Mouse (Mus musculus) hindbrain, postnatal 0 days (tissue): ENCODE data around the gene Fam124b. TPM values are rescaled to one million over a fixed set of nuclear protein-coding genes. Genes with fewer than 3 reads are reported as not detected.

Source experiments
- ATAC-seq: fragments of 200-750 bp; cut with Nextera tagmentation; 2 replicates; pipeline ENCODE4 v1.8.0; 2017; ENCODE audit warnings: mild to moderate bottlenecking, moderate TSS enrichment, moderate library complexity
- DNase-seq: peaks from one replicate; pipeline ENCODE4 v3.0.0-alpha.2; 2015; ENCODE audit warnings: low spot score
- H3K27ac ChIP-seq: fragments of 300-500 bp; sonication (generic); 2 replicates; pipeline ENCODE4 v1.5.1; 2014; ENCODE audit warnings: mild to moderate bottlenecking
- H3K27me3 ChIP-seq: fragments of 300-500 bp; sonication (generic); 2 replicates; pipeline ENCODE4 v1.6.1; 2014; ENCODE audit warnings: low read length, mixed read lengths; ENCODE audit not compliant: insufficient read depth
- H3K36me3 ChIP-seq: fragments of 300-500 bp; sonication (generic); 2 replicates; pipeline ENCODE4 v1.6.1; 2014; ENCODE audit warnings: low read length, mixed read lengths; ENCODE audit not compliant: insufficient read depth
- H3K4me1 ChIP-seq: fragments of 300-500 bp; sonication (generic); 2 replicates; pipeline ENCODE4 v1.6.1; 2014; ENCODE audit warnings: antibody characterized with exemption, low read length, mixed read lengths; ENCODE audit not compliant: insufficient read depth
- H3K4me2 ChIP-seq: fragments of 300-500 bp; sonication (generic); 2 replicates; pipeline ENCODE4 v1.6.1; 2014; ENCODE audit warnings: low read depth, mild to moderate bottlenecking, low read length, moderate library complexity, mixed read lengths
- H3K4me3 ChIP-seq: fragments of 300-500 bp; sonication (generic); 2 replicates; pipeline ENCODE4 v1.5.1; 2014; ENCODE audit warnings: low read length
- H3K9ac ChIP-seq: fragments of 300-500 bp; sonication (generic); replicated peaks from 2 replicates; pipeline ENCODE4 v1.6.1; 2014; ENCODE audit warnings: mild to moderate bottlenecking, low read length, moderate library complexity, mixed read lengths
- H3K9me3 ChIP-seq: fragments of 300-500 bp; sonication (generic); 2 replicates; pipeline ENCODE4 v1.6.1; 2016; ENCODE audit warnings: low read length, mixed read lengths
- CTCF ChIP-seq: IDR thresholded peaks from 2 replicates; pipeline ENCODE4 v1.5.1; 2016; ENCODE audit warnings: antibody characterized with exemption, control low read depth, low read depth
- WGBS: fragments of 180-500 bp; shearing (Covaris S2); extraction: QIAGEN DNeasy Blood & Tissue Kit; methylation state at CpG from one replicate; pipeline ENCODE4 v1.1.7; 2014; 5-methylcytosine and 5-hydroxymethylcytosine counted together
- polyA plus RNA-seq: library from polyadenylated mRNA; unstranded; fragments of >200 nt; fragmentation: Nextera tagmentation; extraction: Ambion mirVana; gene quantifications from 2 replicates; pipeline ENCODE4 v1.2.1, GENCODE M21; 2015
- total RNA-seq: library from RNA; depleted of rRNA; stranded (reverse); fragments of >200 nt; gene quantifications from 2 replicates; pipeline ENCODE4 v1.2.3, GENCODE M21; 2014

Gene Fam124b
- total and polyA plus RNA-seq, 2 experiments from 2014 or later: 0.33 to 0.84 TPM

DNA sequence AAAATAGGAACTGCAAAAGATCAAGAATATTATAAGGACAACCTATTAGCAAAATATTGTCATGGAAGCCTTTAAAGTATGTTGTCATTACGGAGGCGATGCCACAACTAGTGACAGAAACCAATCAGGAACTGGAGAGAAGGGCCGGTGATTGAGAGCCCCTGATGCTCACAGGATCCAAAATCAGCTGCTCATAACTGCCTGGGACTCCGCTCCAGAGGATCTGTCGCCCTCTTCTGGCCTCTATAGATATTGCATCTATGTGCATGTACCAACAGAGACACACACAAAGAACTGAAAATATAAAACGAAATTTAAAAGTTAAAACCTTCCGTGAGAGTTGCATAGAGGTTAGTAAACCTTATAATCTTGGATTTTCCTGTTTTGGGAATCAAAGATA, 38.1 kb downstream of the Fam124b start:
- TF ChIP-seq CTCF: peak; percentile 69
- Histone ChIP-seq H3K4me2 (no peak overlapping the region), H3K36me3 (no peaks in the 10 kb centered on the region), H3K4me3 (no peak overlapping the region), H3K27me3 (no peaks in the 10 kb centered on the region), H3K4me1 (no peaks in the 10 kb centered on the region), H3K9ac (no peak overlapping the region), H3K27ac (no peak overlapping the region), H3K9me3 (no peaks in the 10 kb centered on the region)
- peak; percentile 77 for DNase-seq
- 61% methylated on average over 7 of the region's 7 CpGs for WGBS
- no peak for ATAC-seq

DNA sequence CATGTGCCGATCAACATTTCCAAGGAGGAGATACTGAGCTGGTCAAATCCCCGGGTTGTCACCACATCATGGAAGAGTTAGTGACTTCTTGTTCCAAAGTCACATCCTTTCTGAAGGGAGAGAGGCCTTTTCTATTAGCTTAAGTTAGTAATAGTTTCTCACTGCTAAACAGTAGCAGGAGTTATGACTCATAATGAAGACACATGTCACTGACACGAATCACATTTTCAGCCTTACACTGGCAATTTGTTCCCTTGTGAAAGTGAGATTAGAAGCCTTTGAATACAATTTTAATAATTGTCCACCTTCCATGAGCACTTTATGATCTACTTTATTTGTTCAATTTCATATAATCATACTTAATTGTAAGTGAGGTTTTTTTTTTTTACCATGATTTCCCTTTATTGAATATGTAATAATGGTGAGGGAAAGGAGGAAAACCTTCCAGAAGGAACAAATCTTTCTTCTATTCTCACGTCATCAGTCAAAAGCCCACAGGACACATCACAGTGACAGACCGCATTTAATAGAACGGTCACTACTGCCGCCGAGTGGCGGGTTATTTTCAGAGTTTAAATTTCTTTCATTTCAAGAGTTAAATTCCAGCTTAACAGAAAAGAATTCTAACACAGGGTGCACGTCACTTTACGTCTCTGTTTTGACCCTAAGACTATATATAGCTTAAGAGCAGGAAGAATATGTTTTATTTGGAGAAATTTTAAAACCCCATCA, 40.5 kb downstream of the Fam124b start:
- WGBS: 62% methylated on average over 11 of the region's 11 CpGs
- Histone ChIP-seq H3K36me3 (no peaks in the 10 kb centered on the region), H3K4me1 (no peaks in the 10 kb centered on the region), H3K27me3 (no peaks in the 10 kb centered on the region), H3K4me3 (no peak overlapping the region), H3K9ac (no peak overlapping the region), H3K27ac (no peak overlapping the region), H3K9me3 (no peaks in the 10 kb centered on the region), H3K4me2 (no peak overlapping the region)
- TF ChIP-seq CTCF: peak; percentile 56
- peak; percentile 64 for DNase-seq
- ATAC-seq: peak; percentile 36; the same call in 1 of the 2 replicates

DNA sequence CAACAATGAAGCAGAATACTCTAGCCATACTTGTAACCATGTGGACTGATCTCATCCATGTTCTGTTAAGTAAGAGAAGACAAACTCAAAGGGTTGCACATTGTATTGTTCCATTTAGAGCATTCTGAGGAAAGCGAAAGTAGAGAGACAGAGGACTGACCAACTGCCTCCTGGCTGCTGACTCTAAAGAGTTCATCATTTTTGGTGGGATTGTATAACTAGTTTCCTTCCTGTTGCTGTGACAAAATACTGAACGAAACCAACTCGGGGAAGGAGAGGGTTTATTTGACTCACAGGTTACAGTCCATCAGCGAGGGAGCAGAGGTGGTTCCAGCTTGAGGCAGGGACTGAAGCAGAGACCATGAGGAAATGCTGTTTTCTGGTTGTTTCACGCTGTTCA, 50.6 kb downstream of the Fam124b start:
- ATAC-seq (no peak), DNase-seq (no peak)
- Histone ChIP-seq H3K36me3 (no peaks in the 10 kb centered on the region), H3K27me3 (no peaks in the 10 kb centered on the region), H3K9me3 (no peaks in the 10 kb centered on the region), H3K4me1 (no peaks in the 10 kb centered on the region), H3K4me2 (no peak overlapping the region), H3K9ac (no peak overlapping the region), H3K4me3 (no peak overlapping the region), H3K27ac (no peak overlapping the region)
- WGBS: 89% methylated on average over 5 of the region's 5 CpGs
- no peak for TF ChIP-seq CTCF

DNA sequence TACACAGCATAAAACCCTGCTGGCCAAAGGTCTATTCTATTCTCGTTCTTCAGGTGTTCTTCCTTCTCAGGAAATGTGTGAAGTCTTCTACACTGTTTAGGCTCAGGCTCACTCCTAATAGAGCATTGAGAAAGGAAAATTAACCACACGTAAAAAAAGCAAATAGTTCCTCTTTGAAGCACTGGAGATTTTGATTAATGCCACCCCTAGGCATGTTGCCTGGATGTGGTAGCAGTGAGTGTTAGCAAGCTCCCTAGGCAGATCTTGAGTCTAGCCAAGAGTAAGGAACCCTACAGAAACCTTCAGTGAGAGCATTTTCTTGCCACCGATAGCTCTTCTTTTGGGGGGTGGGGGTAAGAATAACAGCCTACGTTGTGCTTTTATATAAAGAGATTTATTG, 51.7 kb downstream of the Fam124b start:
- no peak overlapping the region for H3K4me3 ChIP-seq
- H3K27me3 ChIP-seq: no peaks in the 10 kb centered on the region
- WGBS: 72% methylated on average over 4 of the region's 4 CpGs
- H3K27ac ChIP-seq: no peak overlapping the region
- no peaks in the 10 kb centered on the region for H3K36me3 ChIP-seq
- no peaks in the 10 kb centered on the region for H3K9me3 ChIP-seq
- H3K9ac ChIP-seq: no peak overlapping the region
- TF ChIP-seq CTCF: no peak
- DNase-seq (no peak), ATAC-seq (no peak)
- no peak overlapping the region for H3K4me2 ChIP-seq
- no peaks in the 10 kb centered on the region for H3K4me1 ChIP-seq

DNA sequence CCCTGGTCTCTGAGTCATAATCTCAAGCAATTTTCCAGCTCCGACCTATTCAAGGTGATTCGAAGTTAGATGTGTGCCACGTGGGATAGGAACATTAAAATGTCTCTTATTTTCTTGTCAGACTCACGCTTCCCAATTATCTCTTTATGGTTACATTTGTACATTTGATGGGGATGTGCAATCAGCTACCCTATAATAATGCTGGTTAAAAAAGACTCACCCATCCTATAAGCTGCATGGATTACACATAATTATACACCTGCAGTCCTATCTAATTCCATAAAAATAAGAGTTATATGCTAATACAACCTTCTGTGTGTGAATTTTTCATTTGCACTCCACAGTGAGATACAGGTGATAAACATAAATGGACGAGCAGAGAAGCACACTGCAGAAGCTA, 52.9 kb downstream of the Fam124b start:
- no peak for TF ChIP-seq CTCF
- no peak overlapping the region for H3K27ac ChIP-seq
- no peak overlapping the region for H3K4me3 ChIP-seq
- 77% methylated on average over 5 of the region's 5 CpGs for WGBS
- no peaks in the 10 kb centered on the region for H3K36me3 ChIP-seq
- H3K4me1 ChIP-seq: no peaks in the 10 kb centered on the region
- DNase-seq: no peak
- H3K27me3 ChIP-seq: no peaks in the 10 kb centered on the region
- no peak overlapping the region for H3K4me2 ChIP-seq
- no peak for ATAC-seq
- H3K9me3 ChIP-seq: no peaks in the 10 kb centered on the region
- no peak overlapping the region for H3K9ac ChIP-seq

DNA sequence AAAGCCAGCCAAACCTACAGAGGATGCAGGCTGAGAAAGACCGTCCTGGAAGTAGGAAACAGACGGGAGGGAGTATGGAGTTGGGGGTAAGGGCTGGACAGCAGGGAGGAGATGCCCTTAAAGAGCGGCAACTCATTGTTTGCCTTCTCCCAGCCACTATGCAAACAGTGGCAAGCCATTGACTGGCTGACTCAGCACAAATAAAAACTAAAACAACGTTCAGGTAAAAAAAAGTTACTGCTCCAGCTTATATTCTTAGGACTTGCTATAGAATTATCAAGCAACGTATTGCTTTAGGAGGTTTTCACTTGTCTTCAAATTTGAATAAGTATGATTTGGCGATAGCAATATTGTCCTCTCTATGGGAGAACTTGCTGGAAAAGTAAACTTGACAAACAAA, 55.3 kb downstream of the Fam124b start:
- TF ChIP-seq CTCF: no peak
- no peak overlapping the region for H3K9ac ChIP-seq
- no peaks in the 10 kb centered on the region for H3K9me3 ChIP-seq
- no peaks in the 10 kb centered on the region for H3K27me3 ChIP-seq
- ATAC-seq: no peak
- 62% methylated on average over 6 of the region's 6 CpGs for WGBS
- no peak overlapping the region for H3K4me2 ChIP-seq
- H3K27ac ChIP-seq: no peak overlapping the region
- H3K4me1 ChIP-seq: no peaks in the 10 kb centered on the region
- H3K4me3 ChIP-seq: no peak overlapping the region
- no peaks in the 10 kb centered on the region for H3K36me3 ChIP-seq
- no peak for DNase-seq

DNA sequence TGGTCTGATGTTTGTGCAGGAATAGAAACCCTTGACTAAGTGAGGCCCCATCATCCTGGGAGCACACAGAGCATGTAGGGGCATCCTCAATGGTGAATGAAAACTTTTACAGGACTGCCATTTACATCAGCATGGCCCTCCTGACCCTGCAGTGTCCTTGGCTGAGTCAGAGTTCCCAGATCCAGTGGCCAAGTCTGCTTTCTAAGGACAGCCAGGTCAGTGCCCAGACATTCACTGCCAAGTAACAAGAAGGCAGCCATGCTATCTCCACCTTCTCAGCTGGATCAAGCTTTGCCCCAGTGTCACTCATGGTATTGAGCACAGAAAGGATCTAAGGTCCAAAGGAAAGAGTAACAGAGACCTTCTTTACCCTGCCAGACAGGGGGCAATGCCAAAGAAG, 58.7 kb downstream of the Fam124b start:
- Histone ChIP-seq H3K4me3 (no peak overlapping the region), H3K9me3 (no peaks in the 10 kb centered on the region), H3K9ac (no peak overlapping the region), H3K27me3 (no peaks in the 10 kb centered on the region), H3K4me1 (no peaks in the 10 kb centered on the region), H3K27ac (no peak overlapping the region), H3K36me3 (no peaks in the 10 kb centered on the region), H3K4me2 (no peak overlapping the region)
- DNase-seq: no peak
- TF ChIP-seq CTCF: no peak
- ATAC-seq: no peak
